Mouse (Mus musculus) erythroblast, embryonic 14.5 days (primary cell): ENCODE data around the gene Wdr54.

Source experiments
- GATA1 ChIP-seq: IDR thresholded peaks from 2 replicates; pipeline ENCODE4 v1.6.1; 2012; ENCODE audit warnings: low read length, inconsistent platforms, mixed read lengths
- TAL1 ChIP-seq: IDR thresholded peaks from 3 replicates; pipeline ENCODE4 v1.6.1; 2012; ENCODE audit warnings: low read length, inconsistent platforms, mixed read lengths

- TF ChIP-seq GATA1 = no peak
- TF ChIP-seq TAL1 = no peak
Measured at GRCm38 (mm10) chr6:83132176-83132919, 23.8 kb downstream of the Wdr54 start.
